Mouse (Mus musculus) embryonic facial prominence, embryonic 13.5 days (tissue): ENCODE results near the gene Coasy. TPM values are rescaled to one million over a fixed set of nuclear protein-coding genes. Genes with fewer than 3 reads are reported as not detected.

Source experiments
- ATAC-seq: fragments of 200-750 bp; cut with Nextera tagmentation; 2 replicates; pipeline ENCODE4 v1.8.0; 2017; ENCODE audit warnings: low read depth; ENCODE audit not compliant: insufficient number of reproducible peaks, insufficient read depth, low FRiP score, low TSS enrichment
- H3K27ac ChIP-seq: fragments of 300-500 bp; sonication (generic); 2 replicates; pipeline ENCODE4 v1.5.1; 2015; ENCODE audit warnings: moderate library complexity, mild to moderate bottlenecking, inconsistent platforms
- H3K27me3 ChIP-seq: fragments of 300-500 bp; sonication (generic); 2 replicates; pipeline ENCODE4 v1.6.1; 2015; ENCODE audit warnings: mild to moderate bottlenecking, inconsistent platforms
- H3K36me3 ChIP-seq: fragments of 300-500 bp; sonication (generic); 2 replicates; pipeline ENCODE4 v1.6.1; 2015; ENCODE audit warnings: mild to moderate bottlenecking, inconsistent platforms
- H3K4me1 ChIP-seq: fragments of 300-500 bp; sonication (generic); 2 replicates; pipeline ENCODE4 v1.6.1; 2015; ENCODE audit warnings: inconsistent platforms
- H3K4me2 ChIP-seq: fragments of 300-500 bp; sonication (generic); 2 replicates; pipeline ENCODE4 v1.6.1; 2015; ENCODE audit warnings: moderate library complexity, mild to moderate bottlenecking, inconsistent platforms
- H3K4me3 ChIP-seq: fragments of 300-500 bp; sonication (generic); 2 replicates; pipeline ENCODE4 v1.5.1; 2015; ENCODE audit warnings: mild to moderate bottlenecking, inconsistent platforms
- H3K9ac ChIP-seq: fragments of 300-500 bp; sonication (generic); 2 replicates; pipeline ENCODE4 v1.6.1; 2015; ENCODE audit warnings: mild to moderate bottlenecking, inconsistent platforms
- H3K9me3 ChIP-seq: fragments of 300-500 bp; sonication (generic); 2 replicates; pipeline ENCODE4 v1.6.1; 2016; ENCODE audit warnings: inconsistent platforms
- WGBS: fragments of 180-500 bp; shearing (Covaris S2); methylation state at CpG from one replicate; pipeline ENCODE4 v1.1.7; 2015; ENCODE audit warnings: mixed read lengths; 5-methylcytosine and 5-hydroxymethylcytosine counted together
- polyA plus RNA-seq: library from polyadenylated mRNA; unstranded; fragments of >200 nt; fragmentation: Nextera tagmentation; extraction: Ambion mirVana; gene quantifications from 2 replicates; pipeline ENCODE4 v1.2.1, GENCODE M21; 2015

Gene Coasy
- 40.8 and 43.8 TPM in 2 replicates for polyA plus RNA-seq

DNA sequence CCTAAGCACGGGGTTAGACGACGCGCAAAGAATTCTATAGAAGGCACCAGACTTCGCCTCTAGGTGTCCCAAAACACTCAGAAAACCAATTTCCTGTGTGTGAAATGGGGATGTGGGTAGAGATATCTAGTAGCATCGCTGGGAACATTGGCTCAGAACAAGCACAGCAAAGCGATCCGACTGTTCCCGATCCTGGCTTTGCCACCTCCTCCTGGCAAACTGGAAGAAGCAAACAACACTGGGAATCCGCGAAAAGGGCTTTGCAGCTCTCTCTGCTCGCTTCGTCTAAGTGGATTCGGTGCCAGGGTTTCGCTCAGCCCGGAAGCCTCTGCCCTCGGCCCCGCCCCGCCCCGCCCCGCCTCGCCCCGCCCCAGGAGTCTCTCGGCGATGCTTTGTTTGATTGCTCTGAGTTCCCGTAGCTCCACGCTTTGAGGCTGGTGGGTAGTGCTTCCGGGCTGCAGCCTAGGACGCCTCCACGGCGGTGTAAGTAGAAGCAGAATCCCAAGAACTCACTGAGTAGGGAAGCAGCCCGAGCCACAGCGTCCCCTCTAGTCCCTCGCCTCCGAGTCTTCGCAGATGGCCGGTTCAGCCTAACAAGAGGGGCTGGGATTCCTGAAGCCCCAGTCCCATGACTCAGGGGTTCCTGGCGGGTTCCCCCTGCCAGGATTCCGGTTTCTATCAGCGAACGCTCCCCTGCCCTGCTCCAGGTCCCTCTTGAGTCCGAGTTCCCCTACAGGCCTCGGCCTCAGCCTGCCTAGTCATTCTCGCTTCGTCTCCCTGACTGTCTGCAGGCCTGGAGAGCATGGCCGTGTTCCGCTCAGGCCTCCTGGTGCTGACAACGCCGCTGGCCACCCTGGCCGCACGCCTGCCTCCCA is at the start of gene Coasy:
Gene Coasy (plus strand): TSS at position 358 of the 875 bp plus-strand sequence.
- 0% methylated on average over 51 of the region's 51 CpGs for WGBS
- H3K36me3 ChIP-seq, result peaks cover 15% of the 10 kb centered on the region
- peak within 1 kb of the TSS; percentile 71 for H3K4me3 ChIP-seq
- peak within 1 kb of the TSS; percentile 88 for H3K9ac ChIP-seq
- no peaks in the 10 kb centered on the region for H3K9me3 ChIP-seq
- peak within 1 kb of the TSS; percentile 99 for H3K4me2 ChIP-seq
- peak within 1 kb of the TSS; percentile 87 for H3K27ac ChIP-seq
- peaks cover 44% of the 10 kb centered on the region for H3K27me3 ChIP-seq
- H3K4me1 ChIP-seq, result peaks cover 34% of the 10 kb centered on the region
- ATAC-seq, result peak; percentile 84

DNA sequence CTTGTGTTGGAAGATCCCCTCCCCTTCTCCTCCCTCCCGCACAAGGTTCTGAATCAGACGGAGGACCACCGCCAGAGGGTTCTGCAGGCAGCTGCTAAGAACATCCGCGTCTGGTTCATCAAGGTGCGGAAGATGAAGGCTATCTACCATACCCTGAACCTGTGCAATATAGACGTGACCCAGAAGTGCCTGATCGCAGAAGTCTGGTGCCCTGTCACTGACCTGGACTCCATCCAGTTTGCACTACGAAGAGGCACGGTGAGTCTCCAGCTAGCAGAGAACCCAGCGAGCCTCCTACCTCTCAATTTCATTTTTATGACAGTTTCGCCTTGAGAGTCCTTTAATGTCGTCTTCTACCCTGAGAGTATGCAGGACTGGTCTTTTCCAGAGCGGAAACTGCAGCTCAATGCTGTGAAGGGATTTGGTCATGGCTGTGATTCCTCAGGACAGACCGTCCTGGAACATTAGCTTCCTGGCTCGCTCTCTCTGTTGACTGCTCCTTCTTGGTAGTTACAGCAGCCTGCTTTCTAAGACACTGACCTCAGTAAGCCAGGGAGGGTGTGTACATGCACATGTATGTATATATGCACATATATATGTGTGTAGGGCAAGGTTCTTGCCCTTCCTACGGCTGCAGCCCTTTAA is 48.4 kb upstream of the Coasy start:
- Histone ChIP-seq H3K9ac (no peak overlapping the region), H3K27ac (no peak overlapping the region), H3K4me3 (no peak overlapping the region), H3K4me1 (no peaks in the 10 kb centered on the region), H3K9me3 (no peaks in the 10 kb centered on the region), H3K27me3 (no peaks in the 10 kb centered on the region), H3K4me2 (no peak overlapping the region), H3K36me3 (peaks cover 70% of the 10 kb centered on the region)
- 94% methylated on average over 17 of the region's 17 CpGs for WGBS
- no peak for ATAC-seq

DNA sequence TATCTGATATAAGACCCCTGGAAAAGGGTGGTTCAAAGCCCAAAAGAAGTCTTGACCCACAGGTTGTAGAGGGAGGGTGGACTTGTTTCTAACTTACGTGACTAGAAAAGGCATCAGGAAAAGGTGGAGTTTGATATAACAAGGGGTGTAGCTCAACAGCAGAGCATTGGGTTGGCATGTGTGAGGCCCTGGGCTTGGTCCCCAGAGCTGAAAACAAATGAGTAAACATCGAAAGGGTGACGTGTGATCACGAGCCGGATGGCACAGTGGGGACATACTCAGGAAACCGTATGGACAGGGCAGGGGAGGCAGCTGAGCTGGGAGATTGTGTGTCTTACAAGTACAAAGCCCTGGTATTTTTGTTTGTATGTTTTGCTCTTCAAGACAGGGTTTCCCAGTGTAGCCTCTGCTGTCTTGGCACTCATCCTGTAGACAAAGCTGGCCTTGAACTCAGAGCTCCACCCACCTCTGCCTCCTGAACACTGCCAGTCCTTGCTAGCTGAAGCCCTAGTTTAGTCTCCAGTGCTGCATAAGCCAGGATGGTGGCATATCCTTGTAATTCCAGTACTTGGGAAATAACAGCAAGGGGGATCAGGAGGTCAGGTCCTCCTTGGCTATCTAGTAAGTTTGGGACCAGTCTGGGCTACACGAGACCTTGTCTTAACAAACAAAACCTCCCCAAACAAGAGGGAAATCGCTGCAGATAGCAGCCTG is 47.6 kb upstream of the Coasy start:
- no peaks in the 10 kb centered on the region for H3K4me1 ChIP-seq
- no peak for ATAC-seq
- H3K9me3 ChIP-seq, result no peaks in the 10 kb centered on the region
- H3K4me2 ChIP-seq, result no peak overlapping the region
- H3K36me3 ChIP-seq, result peaks cover 74% of the 10 kb centered on the region
- 94% methylated on average over 8 of the region's 8 CpGs for WGBS
- H3K4me3 ChIP-seq, result no peak overlapping the region
- H3K9ac ChIP-seq, result no peak overlapping the region
- H3K27me3 ChIP-seq, result no peaks in the 10 kb centered on the region
- no peak overlapping the region for H3K27ac ChIP-seq

DNA sequence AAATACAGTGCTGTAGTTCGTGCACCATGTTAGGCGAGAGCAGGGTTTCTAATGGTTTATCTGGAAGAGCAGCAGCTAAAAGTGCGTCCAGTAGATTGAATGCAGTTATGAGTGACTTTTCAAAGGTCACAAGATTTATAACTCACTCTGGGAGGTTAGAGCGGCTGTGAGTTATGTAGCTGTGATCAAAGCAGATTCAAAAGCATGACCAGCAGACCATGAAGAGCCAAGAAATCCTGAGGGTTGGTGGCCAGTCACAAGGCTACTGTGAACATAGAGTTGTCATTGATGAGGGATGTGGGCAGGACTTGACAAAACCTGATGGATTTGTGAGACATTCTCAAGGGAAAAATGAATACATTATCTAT is 47.1 kb upstream of the Coasy start:
- Histone ChIP-seq H3K27ac (no peak overlapping the region), H3K36me3 (peaks cover 77% of the 10 kb centered on the region), H3K4me2 (no peak overlapping the region), H3K4me1 (no peaks in the 10 kb centered on the region), H3K9me3 (no peaks in the 10 kb centered on the region), H3K27me3 (no peaks in the 10 kb centered on the region), H3K9ac (no peak overlapping the region), H3K4me3 (no peak overlapping the region)
- 90% methylated on average over 4 of the region's 4 CpGs for WGBS
- no peak for ATAC-seq

DNA sequence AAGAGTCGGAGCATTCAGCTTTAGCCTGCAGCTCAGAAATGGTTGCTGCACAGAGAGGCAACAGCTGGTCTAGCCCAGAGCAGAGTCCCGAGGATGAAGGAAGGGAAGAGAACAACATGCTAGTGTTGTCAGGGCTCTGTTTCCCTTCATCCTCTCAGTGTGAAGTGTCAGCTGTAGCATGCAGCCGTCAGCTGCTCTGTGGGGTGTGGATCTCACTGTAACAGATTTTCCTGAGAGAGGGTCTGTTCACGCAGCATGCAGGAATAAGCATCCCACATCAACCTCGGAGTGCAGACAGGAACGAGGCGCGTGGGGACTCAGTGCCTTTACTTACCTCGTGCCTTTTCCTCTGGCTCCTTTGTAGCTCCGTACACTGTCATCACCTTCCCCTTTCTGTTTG is 44.6 kb upstream of the Coasy start:
- no peak for ATAC-seq
- Histone ChIP-seq H3K9me3 (no peaks in the 10 kb centered on the region), H3K27me3 (no peaks in the 10 kb centered on the region), H3K4me2 (no peak overlapping the region), H3K9ac (no peak overlapping the region), H3K4me1 (no peaks in the 10 kb centered on the region), H3K4me3 (no peak overlapping the region), H3K27ac (no peak overlapping the region), H3K36me3 (peaks cover 78% of the 10 kb centered on the region)
- WGBS, result 86% methylated on average over 10 of the region's 10 CpGs

DNA sequence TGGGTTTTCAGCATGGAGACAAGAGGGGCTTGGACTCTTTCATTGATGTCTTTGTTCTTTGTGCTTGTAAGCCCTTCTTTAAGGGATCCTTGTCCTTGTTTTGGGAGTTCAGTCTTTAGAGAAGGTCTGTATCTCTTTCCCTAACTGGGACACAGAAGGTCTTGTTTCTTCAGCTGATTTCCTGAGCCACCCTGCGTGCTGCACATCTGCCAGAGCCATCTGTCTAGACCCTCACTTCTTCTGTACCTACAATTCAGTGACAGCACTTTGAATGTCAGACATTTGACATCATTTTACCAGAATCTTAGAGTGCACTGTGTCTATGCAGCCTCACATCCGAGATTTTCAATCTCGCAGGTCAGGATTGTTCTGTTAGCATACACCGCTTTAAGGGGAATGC is 36.5 kb upstream of the Coasy start:
- Histone ChIP-seq H3K27me3 (no peaks in the 10 kb centered on the region), H3K9ac (no peak overlapping the region), H3K4me1 (no peaks in the 10 kb centered on the region), H3K4me3 (no peak overlapping the region), H3K36me3 (peaks cover 92% of the 10 kb centered on the region), H3K9me3 (no peaks in the 10 kb centered on the region), H3K27ac (no peak overlapping the region), H3K4me2 (no peak overlapping the region)
- WGBS, result 90% methylated on average over 4 of the region's 4 CpGs
- ATAC-seq, result no peak

DNA sequence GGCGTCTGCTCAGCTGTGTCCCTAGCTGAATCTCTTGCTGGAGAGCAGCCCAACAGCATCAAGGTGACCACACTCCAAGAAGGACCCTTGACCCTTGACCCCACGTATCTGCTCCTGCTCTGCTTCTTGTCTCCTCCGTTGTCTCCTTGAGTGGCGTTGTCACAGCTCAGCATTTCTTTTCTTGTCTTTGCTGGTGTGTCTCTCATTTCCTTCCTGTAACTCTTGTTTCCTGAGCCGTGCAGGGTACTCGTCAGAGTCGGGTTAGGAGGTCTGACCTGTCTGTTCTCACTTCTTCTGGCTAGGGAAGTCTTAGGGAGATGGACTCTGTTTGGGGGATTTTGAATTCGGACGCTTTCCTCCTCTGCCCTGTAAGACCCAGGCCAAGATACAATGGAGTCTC is 35.9 kb upstream of the Coasy start:
- H3K9me3 ChIP-seq, result no peaks in the 10 kb centered on the region
- no peak overlapping the region for H3K27ac ChIP-seq
- H3K4me2 ChIP-seq, result no peak overlapping the region
- WGBS, result 68% methylated on average over 9 of the region's 9 CpGs
- H3K4me3 ChIP-seq, result no peak overlapping the region
- H3K36me3 ChIP-seq, result peaks cover 91% of the 10 kb centered on the region
- H3K9ac ChIP-seq, result no peak overlapping the region
- no peak for ATAC-seq
- H3K4me1 ChIP-seq, result no peaks in the 10 kb centered on the region
- no peaks in the 10 kb centered on the region for H3K27me3 ChIP-seq

DNA sequence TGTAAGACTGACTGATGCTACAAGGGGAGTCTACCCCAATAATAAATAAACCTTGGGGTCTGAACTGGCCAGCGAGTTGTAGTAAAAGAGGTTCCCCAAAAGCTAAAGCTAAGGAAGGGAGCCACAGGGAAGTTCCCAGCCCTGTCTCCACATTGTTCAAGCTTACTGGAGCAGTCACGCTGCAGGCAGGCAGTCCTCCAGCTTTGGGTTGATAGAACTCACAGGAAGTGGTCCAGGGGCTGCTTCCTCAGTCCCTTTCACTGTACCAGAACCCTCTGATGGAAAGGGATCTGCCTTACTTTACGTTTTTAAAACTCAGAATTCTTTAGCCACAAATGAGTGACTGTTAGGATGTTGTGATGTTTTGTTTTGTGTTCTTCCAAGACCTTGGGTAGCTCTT is 34.9 kb upstream of the Coasy start:
- H3K4me3 ChIP-seq, result no peak overlapping the region
- no peaks in the 10 kb centered on the region for H3K4me1 ChIP-seq
- H3K9ac ChIP-seq, result no peak overlapping the region
- no peak overlapping the region for H3K4me2 ChIP-seq
- ATAC-seq, result no peak
- H3K27me3 ChIP-seq, result no peaks in the 10 kb centered on the region
- no peaks in the 10 kb centered on the region for H3K9me3 ChIP-seq
- H3K27ac ChIP-seq, result no peak overlapping the region
- 87% methylated on average over 3 of the region's 3 CpGs for WGBS
- peaks cover 93% of the 10 kb centered on the region for H3K36me3 ChIP-seq

DNA sequence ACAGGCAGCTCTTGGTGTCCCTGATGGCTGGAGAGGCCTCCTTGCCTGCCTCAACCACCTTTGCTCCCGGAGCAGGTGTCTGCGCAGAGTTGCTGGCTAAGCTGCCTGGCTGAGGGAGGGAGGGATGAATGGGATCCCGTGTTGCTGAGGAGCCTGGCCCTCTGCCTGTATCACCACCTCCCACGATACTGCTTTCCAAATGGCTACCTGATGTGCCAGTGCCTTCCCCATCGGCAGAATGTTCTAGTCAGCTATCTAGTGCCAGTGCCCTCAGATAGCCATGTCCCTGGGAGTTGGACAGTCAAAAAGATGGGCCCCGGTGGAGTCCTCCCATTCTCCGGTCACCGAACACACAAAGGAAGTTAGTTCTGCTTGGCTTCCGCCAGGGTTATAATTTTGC is 32.0 kb upstream of the Coasy start:
- Histone ChIP-seq H3K9ac (no peak overlapping the region), H3K36me3 (peaks cover 86% of the 10 kb centered on the region), H3K27me3 (no peaks in the 10 kb centered on the region), H3K27ac (no peak overlapping the region), H3K4me2 (no peak overlapping the region), H3K4me3 (no peak overlapping the region), H3K9me3 (no peaks in the 10 kb centered on the region), H3K4me1 (no peaks in the 10 kb centered on the region)
- no peak for ATAC-seq
- WGBS, result 89% methylated on average over 9 of the region's 9 CpGs

DNA sequence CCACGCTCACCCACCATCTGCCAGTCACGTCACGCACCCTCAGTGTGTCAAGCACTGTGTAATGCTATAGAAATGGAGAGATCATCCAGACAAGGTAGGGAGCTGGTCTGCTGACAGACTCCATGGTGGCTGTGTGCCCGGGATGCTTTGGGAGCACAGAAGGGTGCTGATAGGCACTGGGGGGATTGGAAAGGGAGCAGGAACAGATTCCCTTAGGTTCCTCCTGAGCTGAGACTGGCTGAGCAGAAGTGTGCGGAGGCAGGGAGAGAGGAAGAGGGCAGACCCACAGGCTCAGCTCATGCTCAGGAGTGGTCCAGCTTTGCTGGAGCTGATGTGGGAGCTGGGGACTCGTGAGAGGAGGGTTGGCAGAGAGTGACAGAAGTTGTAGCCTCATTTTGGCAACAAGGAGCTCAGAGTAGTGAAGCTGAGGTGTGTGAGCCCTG is 31.3 kb upstream of the Coasy start:
- no peak overlapping the region for H3K4me3 ChIP-seq
- no peak overlapping the region for H3K4me2 ChIP-seq
- no peak for ATAC-seq
- peaks cover 82% of the 10 kb centered on the region for H3K36me3 ChIP-seq
- no peak overlapping the region for H3K9ac ChIP-seq
- WGBS, result 90% methylated on average over 6 of the region's 6 CpGs
- H3K27me3 ChIP-seq, result no peaks in the 10 kb centered on the region
- H3K9me3 ChIP-seq, result no peaks in the 10 kb centered on the region
- H3K4me1 ChIP-seq, result no peaks in the 10 kb centered on the region
- H3K27ac ChIP-seq, result no peak overlapping the region

DNA sequence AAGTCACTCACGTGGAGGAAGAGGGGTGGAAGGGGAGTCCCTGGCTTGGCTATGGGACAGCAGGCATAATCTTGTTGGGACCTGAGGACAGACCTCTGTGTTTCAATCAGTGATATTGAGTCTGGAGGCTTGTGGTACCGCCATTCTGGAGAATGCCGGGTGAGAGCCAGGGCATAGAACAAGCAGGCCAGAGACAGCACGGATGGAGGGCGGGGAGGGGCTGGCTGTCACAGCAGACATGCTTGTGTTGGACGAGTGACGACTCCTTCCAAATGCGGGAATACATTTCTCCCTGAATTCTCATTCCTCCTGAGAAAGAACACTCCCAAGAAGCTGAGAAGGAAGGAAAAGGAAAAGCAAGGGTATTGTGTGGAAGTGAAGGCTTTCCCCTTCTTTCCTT is 30.7 kb upstream of the Coasy start:
- ATAC-seq, result no peak
- H3K27ac ChIP-seq, result no peak overlapping the region
- H3K9me3 ChIP-seq, result no peaks in the 10 kb centered on the region
- no peak overlapping the region for H3K9ac ChIP-seq
- WGBS, result 88% methylated on average over 8 of the region's 8 CpGs
- H3K27me3 ChIP-seq, result no peaks in the 10 kb centered on the region
- no peak overlapping the region for H3K4me3 ChIP-seq
- H3K36me3 ChIP-seq, result peaks cover 78% of the 10 kb centered on the region
- H3K4me2 ChIP-seq, result no peak overlapping the region
- no peaks in the 10 kb centered on the region for H3K4me1 ChIP-seq
